Mouse (Mus musculus): ENCODE data around the gene Cd200r1. TPM values are rescaled to one million over a fixed set of nuclear protein-coding genes. Genes with fewer than 3 reads are reported as not detected.

Gene Cd200r1
- polyA plus RNA-seq, 1 experiment from 2014 or later: 0.14 TPM

GRCm38 (mm10) chr16:44734059-44734458 is 31.5 kb upstream of the Cd200r1 start:
- DNase-seq (ENCODE audit: low spot score): no peak
- Histone ChIP-seq H3K36me3 (peaks cover 100% of the 10 kb centered on the region), H3K27me3 (ENCODE audit: low read depth, poor library complexity, severe bottlenecking) (no peaks in the 10 kb centered on the region), H3K4me3 (no peak overlapping the region), H3K4me1 (no peaks in the 10 kb centered on the region), H3K9me3 (replicated peaks) (no peaks in the 10 kb centered on the region), H3K27ac (no peak overlapping the region)
- 89% methylated on average over 3 of the region's 3 CpGs for WGBS

- no peak for DNase-seq (ENCODE audit: low spot score)
- Histone ChIP-seq H3K4me1 (no peaks in the 10 kb centered on the region), H3K27ac (no peak overlapping the region), H3K27me3 (ENCODE audit: low read depth, poor library complexity, severe bottlenecking) (no peaks in the 10 kb centered on the region), H3K4me3 (no peak overlapping the region), H3K36me3 (peaks cover 98% of the 10 kb centered on the region), H3K9me3 (replicated peaks) (no peaks in the 10 kb centered on the region)
- 90% methylated on average over 5 of the region's 5 CpGs for WGBS
These were observed 29.9 kb upstream of the Cd200r1 start for GRCm38 (mm10) chr16:44735676-44736075.

GRCm38 (mm10) chr16:44736118-44736517 is 29.4 kb upstream of the Cd200r1 start:
- H3K27ac ChIP-seq: no peak overlapping the region
- WGBS: 85% methylated on average over 4 of the region's 4 CpGs
- no peak for DNase-seq (ENCODE audit: low spot score)
- H3K36me3 ChIP-seq: peaks cover 98% of the 10 kb centered on the region
- no peaks in the 10 kb centered on the region for H3K9me3 ChIP-seq (replicated peaks)
- H3K27me3 ChIP-seq (ENCODE audit: low read depth, poor library complexity, severe bottlenecking): no peaks in the 10 kb centered on the region
- no peak overlapping the region for H3K4me3 ChIP-seq
- H3K4me1 ChIP-seq: no peaks in the 10 kb centered on the region

- Histone ChIP-seq H3K27me3 (ENCODE audit: low read depth, poor library complexity, severe bottlenecking) (no peaks in the 10 kb centered on the region), H3K4me1 (peaks cover 12% of the 10 kb centered on the region), H3K27ac (no peak overlapping the region), H3K36me3 (peaks cover 43% of the 10 kb centered on the region), H3K9me3 (replicated peaks) (no peaks in the 10 kb centered on the region), H3K4me3 (no peak overlapping the region)
- 92% methylated on average over 1 of the region's 1 CpGs for WGBS
- no peak for DNase-seq (ENCODE audit: low spot score)
These were observed 22.8 kb upstream of the Cd200r1 start for GRCm38 (mm10) chr16:44742753-44743152.

GRCm38 (mm10) chr16:44745471-44745865 is 20.1 kb upstream of the Cd200r1 start:
- H3K9me3 ChIP-seq (replicated peaks): no peaks in the 10 kb centered on the region
- no peaks in the 10 kb centered on the region for H3K27me3 ChIP-seq (ENCODE audit: low read depth, poor library complexity, severe bottlenecking)
- H3K4me3 ChIP-seq: peak overlapping the region; percentile 86
- DNase-seq (ENCODE audit: low spot score): no peak
- peak overlapping the region; percentile 95 for H3K27ac ChIP-seq
- 12% methylated on average over 14 of the region's 14 CpGs for WGBS
- H3K4me1 ChIP-seq: peaks cover 12% of the 10 kb centered on the region
- peaks cover 17% of the 10 kb centered on the region for H3K36me3 ChIP-seq

GRCm38 (mm10) chr16:44745866-44746562 is 19.5 kb upstream of the Cd200r1 start, which contains the start of gene Gtpbp8:
Gtpbp8 (minus strand) TSS chr16:44746363.
- H3K4me1 ChIP-seq: peaks cover 12% of the 10 kb centered on the region
- no peaks in the 10 kb centered on the region for H3K9me3 ChIP-seq (replicated peaks)
- H3K27me3 ChIP-seq (ENCODE audit: low read depth, poor library complexity, severe bottlenecking): no peaks in the 10 kb centered on the region
- H3K4me3 ChIP-seq: peak within 1 kb of the TSS; percentile 86
- DNase-seq (ENCODE audit: low spot score): peak; percentile 83
- peaks cover 12% of the 10 kb centered on the region for H3K36me3 ChIP-seq
- WGBS: under 1% methylated on average over 47 of the region's 47 CpGs
- peak within 1 kb of the TSS; percentile 95 for H3K27ac ChIP-seq

- H3K36me3 ChIP-seq: no peaks in the 10 kb centered on the region
- H3K27ac ChIP-seq: no peak overlapping the region
- no peak for DNase-seq (ENCODE audit: low spot score)
- H3K9me3 ChIP-seq (replicated peaks): no peaks in the 10 kb centered on the region
- H3K27me3 ChIP-seq (ENCODE audit: low read depth, poor library complexity, severe bottlenecking): no peaks in the 10 kb centered on the region
- no peak overlapping the region for H3K4me3 ChIP-seq
- H3K4me1 ChIP-seq: peaks cover 12% of the 10 kb centered on the region
- 75% methylated on average over 3 of the region's 3 CpGs for WGBS
These were observed 17.5 kb upstream of the Cd200r1 start for GRCm38 (mm10) chr16:44748007-44748406.

GRCm38 (mm10) chr16:44757700-44758099 is 7.8 kb upstream of the Cd200r1 start:
- no peaks in the 10 kb centered on the region for H3K9me3 ChIP-seq (replicated peaks)
- no peak for DNase-seq (ENCODE audit: low spot score)
- H3K27me3 ChIP-seq (ENCODE audit: low read depth, poor library complexity, severe bottlenecking): no peaks in the 10 kb centered on the region
- H3K27ac ChIP-seq: no peak overlapping the region
- no peaks in the 10 kb centered on the region for H3K4me1 ChIP-seq
- no peaks in the 10 kb centered on the region for H3K36me3 ChIP-seq
- WGBS: 91% methylated on average over 8 of the region's 8 CpGs
- no peak overlapping the region for H3K4me3 ChIP-seq

- Histone ChIP-seq H3K9me3 (replicated peaks) (no peaks in the 10 kb centered on the region), H3K4me1 (no peaks in the 10 kb centered on the region), H3K27me3 (ENCODE audit: low read depth, poor library complexity, severe bottlenecking) (no peaks in the 10 kb centered on the region), H3K4me3 (no peak overlapping the region), H3K36me3 (no peaks in the 10 kb centered on the region), H3K27ac (no peak overlapping the region)
- no peak for DNase-seq (ENCODE audit: low spot score)
- 78% methylated on average over 1 of the region's 1 CpGs for WGBS
These were observed 3.7 kb upstream of the Cd200r1 start for GRCm38 (mm10) chr16:44761811-44762210.

- WGBS: 92% methylated on average over 9 of the region's 9 CpGs
These were observed 870 bp downstream of the Cd200r1 start for GRCm38 (mm10) chr16:44766320-44766892.

GRCm38 (mm10) chr16:44767506-44767905 is 2.0 kb downstream of the Cd200r1 start:
- Histone ChIP-seq H3K4me3 (no peak overlapping the region), H3K27me3 (ENCODE audit: low read depth, poor library complexity, severe bottlenecking) (no peaks in the 10 kb centered on the region), H3K36me3 (no peaks in the 10 kb centered on the region), H3K4me1 (no peaks in the 10 kb centered on the region), H3K27ac (no peak overlapping the region), H3K9me3 (replicated peaks) (no peaks in the 10 kb centered on the region)
- WGBS: 91% methylated on average over 7 of the region's 7 CpGs
- DNase-seq (ENCODE audit: low spot score): no peak

More at GRCm38 (mm10) chr16:44766320-44766892, 870 bp downstream of the Cd200r1 start:
- Histone ChIP-seq H3K27ac (no peak overlapping the region), H3K4me3 (no peak overlapping the region), H3K27me3 (ENCODE audit: low read depth, poor library complexity, severe bottlenecking) (no peaks in the 10 kb centered on the region), H3K9me3 (replicated peaks) (no peaks in the 10 kb centered on the region), H3K36me3 (no peaks in the 10 kb centered on the region), H3K4me1 (no peaks in the 10 kb centered on the region)
- DNase-seq (ENCODE audit: low spot score): no peak

- WGBS: 60% methylated on average over 2 of the region's 2 CpGs
- Histone ChIP-seq H3K27ac (no peak overlapping the region), H3K4me3 (no peak overlapping the region), H3K36me3 (no peaks in the 10 kb centered on the region), H3K4me1 (no peaks in the 10 kb centered on the region), H3K9me3 (replicated peaks) (no peaks in the 10 kb centered on the region), H3K27me3 (ENCODE audit: low read depth, poor library complexity, severe bottlenecking) (no peaks in the 10 kb centered on the region)
- no peak for DNase-seq (ENCODE audit: low spot score)
These were observed 2.4 kb downstream of the Cd200r1 start for GRCm38 (mm10) chr16:44767967-44768366.

- Histone ChIP-seq H3K9me3 (replicated peaks) (no peaks in the 10 kb centered on the region), H3K36me3 (no peaks in the 10 kb centered on the region), H3K4me1 (no peaks in the 10 kb centered on the region), H3K4me3 (no peak overlapping the region), H3K27ac (no peak overlapping the region), H3K27me3 (ENCODE audit: low read depth, poor library complexity, severe bottlenecking) (no peaks in the 10 kb centered on the region)
- no peak for DNase-seq (ENCODE audit: low spot score)
- WGBS: 84% methylated on average over 6 of the region's 6 CpGs
These were observed 7.0 kb downstream of the Cd200r1 start for GRCm38 (mm10) chr16:44772577-44772976.

Data from limb, embryonic 10.5 days (tissue).